Mouse (Mus musculus): ENCODE results near the gene Hmgb4.

Gene Hmgb4

DNA sequence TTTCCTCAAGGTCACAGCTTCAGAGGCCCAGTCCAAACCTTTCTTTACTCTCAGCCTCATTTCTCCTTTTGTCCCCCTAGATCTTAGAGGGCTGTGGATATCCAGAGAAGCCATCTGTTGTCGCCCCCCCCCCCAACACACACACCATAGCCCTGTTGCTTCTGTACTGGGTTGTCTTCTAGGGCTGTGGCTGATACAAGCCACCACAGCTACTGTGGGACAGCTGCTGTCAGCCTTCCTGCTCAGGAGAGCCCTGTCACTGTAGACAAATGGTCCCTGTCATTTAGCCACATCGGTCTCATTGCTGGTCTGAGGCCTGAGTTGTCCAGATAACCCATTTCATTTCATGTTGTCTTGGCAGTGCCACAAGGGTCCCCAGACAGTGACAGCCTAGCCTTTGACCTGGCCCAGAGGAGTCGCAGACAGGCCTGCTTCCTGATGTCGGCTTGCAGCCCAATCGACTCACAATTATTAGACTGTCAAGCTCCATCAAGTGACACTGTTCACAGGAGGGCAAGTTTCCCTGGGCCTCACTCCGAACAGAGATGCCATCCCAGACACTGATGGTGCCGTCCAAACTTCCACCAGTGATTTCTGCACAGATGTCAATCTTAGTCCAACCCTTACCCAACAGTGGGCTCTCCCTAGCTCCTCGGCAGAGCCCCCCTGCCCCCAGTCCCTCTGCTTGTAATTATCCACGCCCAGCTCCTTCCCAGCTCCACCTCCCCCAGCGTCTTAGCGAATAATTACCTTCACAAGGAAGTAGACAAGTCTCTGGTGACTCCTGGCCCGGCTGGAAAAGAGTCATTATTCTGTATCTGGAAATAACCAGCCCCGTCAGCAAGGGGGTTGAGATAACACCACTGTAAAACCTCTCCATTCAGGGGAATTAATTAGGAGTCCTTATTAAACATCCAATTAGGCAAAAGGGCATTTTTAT, 33.1 kb downstream of the Hmgb4 start:
- no peak for ATAC-seq (ENCODE audit: insufficient number of reproducible peaks, low FRiP score, low TSS enrichment)

DNA sequence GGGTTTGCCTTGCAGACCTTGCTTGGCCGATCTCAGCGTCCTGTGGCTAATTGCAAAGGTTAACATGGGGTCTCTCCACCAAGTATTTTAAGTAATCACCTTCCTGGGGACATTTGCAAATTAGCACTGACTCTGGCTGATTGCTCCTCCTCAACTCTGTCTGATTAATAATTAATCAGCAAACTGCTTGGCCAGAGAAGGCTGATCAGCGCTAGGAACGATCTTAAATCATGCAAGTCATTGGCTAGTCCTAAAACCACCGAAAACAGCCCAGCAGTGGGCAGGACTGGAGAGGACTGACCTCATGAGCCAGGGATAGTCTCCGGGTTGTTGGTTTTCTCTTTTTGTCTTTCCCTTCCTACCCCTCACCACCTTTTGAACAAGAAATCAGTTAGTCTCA, 36.3 kb downstream of the Hmgb4 start:
- no peak for ATAC-seq (ENCODE audit: insufficient number of reproducible peaks, low FRiP score, low TSS enrichment)

DNA sequence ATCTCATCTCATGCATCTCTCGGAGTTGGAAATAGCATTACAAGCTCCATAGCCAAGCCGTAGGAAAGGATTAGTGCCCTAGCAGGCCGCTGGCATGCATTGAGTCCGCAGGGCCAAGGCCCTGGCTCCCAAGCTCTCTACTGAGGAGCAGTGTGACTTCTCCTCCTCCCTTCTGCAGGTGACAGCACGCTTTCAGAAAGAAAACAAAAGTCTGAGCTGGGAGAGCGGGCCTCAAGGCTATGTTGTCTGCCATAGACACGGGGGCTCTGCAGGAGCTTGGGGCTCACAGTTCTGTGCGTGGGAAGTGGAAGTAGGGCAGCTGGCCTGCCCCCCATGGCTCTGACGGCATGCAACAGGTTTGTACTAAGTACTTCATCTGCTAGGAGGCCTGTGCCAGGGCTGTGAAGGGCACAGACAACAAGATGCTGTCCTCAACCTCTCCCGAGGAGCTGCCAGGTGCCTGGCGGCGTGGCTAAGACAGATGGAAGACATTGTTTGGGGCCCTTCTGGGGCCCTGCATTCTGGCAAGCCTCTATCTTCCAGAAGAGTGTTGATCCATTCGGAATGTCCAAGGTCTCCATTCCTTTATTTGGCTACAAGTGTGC, 42.7 kb downstream of the Hmgb4 start:
- ATAC-seq (ENCODE audit: insufficient number of reproducible peaks, low FRiP score, low TSS enrichment) = peak; percentile 84
